Mouse (Mus musculus) intestine, embryonic 14.5 days (tissue): ENCODE results near the gene Sult2b1. TPM values are rescaled to one million over a fixed set of nuclear protein-coding genes. Genes with fewer than 3 reads are reported as not detected.

Experiments used
- ATAC-seq: fragments of 200-750 bp; cut with Nextera tagmentation; replicated peaks from 2 replicates; pipeline ENCODE4 v1.8.0; 2017; ENCODE audit warnings: low read depth, moderate number of reproducible peaks, moderate TSS enrichment, moderate library complexity; ENCODE audit not compliant: low FRiP score, low TSS enrichment
- DNase-seq: peaks from one replicate; pipeline ENCODE4 v3.0.0-alpha.2; 2018; ENCODE audit warnings: low spot score
- H3K27ac ChIP-seq: fragments of 300-500 bp; sonication (generic); 2 replicates; pipeline ENCODE4 v1.5.1; 2014; ENCODE audit warnings: low read depth, mild to moderate bottlenecking, control low read depth
- H3K27me3 ChIP-seq: fragments of 300-500 bp; sonication (generic); replicated peaks from 2 replicates; pipeline ENCODE4 v1.6.1; 2014; ENCODE audit warnings: low read length, control low read depth; ENCODE audit not compliant: control insufficient read depth, insufficient read depth
- H3K36me3 ChIP-seq: fragments of 300-500 bp; sonication (generic); 2 replicates; pipeline ENCODE4 v1.6.1; 2014; ENCODE audit warnings: low read length, control low read depth; ENCODE audit not compliant: control insufficient read depth, insufficient read depth
- H3K4me1 ChIP-seq: fragments of 300-500 bp; sonication (generic); replicated peaks from 2 replicates; pipeline ENCODE4 v1.6.1; 2014; ENCODE audit warnings: low read length, control low read depth, mixed read lengths; ENCODE audit not compliant: control insufficient read depth, insufficient read depth
- H3K4me2 ChIP-seq: fragments of 300-500 bp; sonication (generic); 2 replicates; pipeline ENCODE4 v1.6.1; 2014; ENCODE audit warnings: low read length
- H3K4me3 ChIP-seq: fragments of 300-500 bp; sonication (generic); 2 replicates; pipeline ENCODE4 v1.5.1; 2014; ENCODE audit warnings: low read depth, low read length, control low read depth, mixed read lengths
- H3K9ac ChIP-seq: fragments of 300-500 bp; sonication (generic); 2 replicates; pipeline ENCODE4 v1.6.1; 2014; ENCODE audit warnings: mild to moderate bottlenecking, low read length
- H3K9me3 ChIP-seq: fragments of 300-500 bp; sonication (generic); 2 replicates; pipeline ENCODE4 v1.6.1; 2016; ENCODE audit warnings: low read length, control low read depth; ENCODE audit not compliant: control insufficient read depth
- WGBS: fragments of 180-500 bp; shearing (Covaris S2); extraction: QIAGEN DNeasy Blood & Tissue Kit; methylation state at CpG from one replicate; pipeline ENCODE4 v1.1.7; 2014; 5-methylcytosine and 5-hydroxymethylcytosine counted together
- polyA plus RNA-seq: library from polyadenylated mRNA; unstranded; fragments of >200 nt; fragmentation: Nextera tagmentation; extraction: Ambion mirVana; gene quantifications from 2 replicates; pipeline ENCODE4 v1.2.1, GENCODE M21; 2014

Gene Sult2b1
- polyA plus RNA-seq, 1 experiment from 2014 or later, result 2.3 TPM

DNA sequence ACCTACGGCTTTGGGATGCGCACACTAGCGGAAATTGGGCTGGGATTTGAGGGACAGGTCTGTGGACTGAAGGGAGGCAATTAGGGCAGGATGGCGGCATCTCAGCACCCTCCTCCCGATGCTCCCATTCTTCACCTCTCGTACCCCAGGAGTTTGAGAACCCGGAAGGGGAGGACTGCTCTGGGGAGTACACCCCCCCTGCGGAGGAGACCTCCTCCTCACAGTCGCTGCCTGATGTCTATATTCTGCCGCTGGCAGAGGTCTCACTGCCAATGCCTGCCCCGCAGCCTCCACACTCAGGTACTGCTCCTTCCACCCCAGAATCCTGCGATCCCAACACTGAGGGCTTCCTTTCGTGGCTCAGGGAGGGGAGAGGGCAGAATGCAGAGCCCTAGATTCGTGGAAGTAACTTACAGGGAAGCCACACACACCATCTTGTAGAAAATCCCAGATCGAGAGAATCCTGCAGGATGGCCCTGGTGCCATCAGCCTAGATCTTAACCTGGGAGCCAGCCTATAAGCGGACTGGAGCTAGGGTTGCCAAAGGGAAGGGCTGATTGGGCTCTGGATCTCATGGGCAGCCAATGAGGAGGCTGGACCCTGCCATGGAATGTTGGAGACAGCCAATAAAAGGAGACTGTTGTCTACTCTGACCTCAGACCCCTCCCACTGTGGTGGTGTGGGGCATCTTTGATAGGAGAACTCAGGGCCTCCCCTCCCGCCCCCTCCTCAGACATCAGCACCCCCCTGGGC, 2.4 kb upstream of the Sult2b1 start:
- H3K27me3 ChIP-seq, result no peaks in the 10 kb centered on the region
- peaks cover 26% of the 10 kb centered on the region for H3K36me3 ChIP-seq
- DNase-seq (no peak), ATAC-seq (0 out of 2 replicates have a peak, but pooled peaks have one; percentile 24)
- H3K4me1 ChIP-seq, result peaks cover 16% of the 10 kb centered on the region; the same call in 1 of the 2 replicates
- no peaks in the 10 kb centered on the region for H3K9me3 ChIP-seq
- H3K27ac ChIP-seq, result 0 out of 2 replicates have a peak overlapping the region, but pooled peaks have one; percentile 5
- peak overlapping the region; percentile 48 for H3K4me3 ChIP-seq
- H3K9ac ChIP-seq, result no peak overlapping the region
- WGBS, result 13% methylated on average over 17 of the region's 17 CpGs
- peak overlapping the region; percentile 62 for H3K4me2 ChIP-seq

DNA sequence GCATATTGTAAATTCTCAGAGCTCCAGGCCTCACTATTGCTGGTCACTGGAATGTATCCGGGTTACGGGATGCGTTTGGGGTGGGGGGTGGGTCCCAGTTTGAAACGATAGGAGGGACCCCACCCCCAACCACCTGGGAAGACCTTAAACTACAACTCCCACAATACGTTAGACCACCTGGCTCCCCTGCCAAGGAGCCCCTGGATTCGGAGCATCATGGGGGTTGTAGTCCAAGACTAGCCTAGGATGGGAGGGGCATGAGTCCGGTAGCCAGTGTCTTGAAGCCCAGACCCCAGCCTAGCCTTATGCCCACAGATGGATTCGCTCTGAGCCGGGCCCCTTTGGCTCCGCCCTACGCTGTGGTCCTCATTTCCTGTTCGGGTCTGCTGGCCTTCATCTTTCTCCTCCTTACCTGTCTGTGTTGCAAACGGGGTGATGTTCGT, 1.7 kb upstream of the Sult2b1 start:
- Histone ChIP-seq H3K4me1 (peaks cover 16% of the 10 kb centered on the region; the same call in 1 of the 2 replicates), H3K36me3 (peaks cover 26% of the 10 kb centered on the region), H3K9ac (no peak overlapping the region), H3K9me3 (no peaks in the 10 kb centered on the region), H3K4me2 (peak overlapping the region; percentile 62), H3K4me3 (peak overlapping the region; percentile 48), H3K27me3 (0 out of 2 replicates have a peak, but pooled peaks cover 2% of the 10 kb centered on the region), H3K27ac (no peak overlapping the region)
- ATAC-seq (peak; percentile 58), DNase-seq (peak; percentile 77)
- under 1% methylated on average over 14 of the region's 14 CpGs for WGBS

DNA sequence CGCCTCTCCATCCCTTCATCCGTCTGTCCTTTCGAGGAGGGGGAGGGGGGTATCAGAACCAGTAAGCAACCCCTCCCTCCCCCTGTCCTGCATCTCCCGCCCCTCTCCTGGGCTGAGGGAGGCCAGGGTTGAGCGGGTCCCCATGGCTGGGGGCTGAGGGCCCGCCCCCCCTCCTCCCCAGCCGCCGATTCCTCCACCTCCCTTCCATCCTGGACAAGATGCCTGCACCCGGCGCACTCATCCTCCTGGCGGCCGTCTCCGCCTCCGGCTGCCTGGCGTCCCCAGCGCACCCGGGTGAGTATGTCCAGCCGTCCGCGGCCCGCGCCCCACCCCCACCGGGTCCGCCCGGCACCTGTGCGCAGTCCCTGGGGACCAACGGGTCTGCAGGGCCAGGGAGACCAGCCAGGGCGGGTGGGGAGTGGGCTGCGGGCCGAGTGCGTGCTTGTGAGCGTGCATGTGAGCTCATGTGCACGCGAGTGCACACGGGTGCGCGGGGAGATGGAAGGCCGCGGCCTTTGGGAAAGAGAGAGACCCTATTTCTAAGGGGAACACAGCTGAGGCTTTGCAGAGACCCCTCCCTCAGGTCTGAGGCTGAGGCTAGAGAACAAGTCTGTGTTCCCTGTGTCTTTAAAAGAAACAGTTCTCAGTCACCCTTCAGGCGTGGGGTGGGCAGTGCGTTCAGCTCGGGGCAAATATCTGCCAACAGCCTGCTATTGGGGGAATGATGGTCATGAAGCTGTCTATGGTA, 1.1 kb upstream of the Sult2b1 start:
- peaks cover 16% of the 10 kb centered on the region; the same call in 1 of the 2 replicates for H3K4me1 ChIP-seq
- peak overlapping the region; percentile 62 for H3K4me2 ChIP-seq
- peak; percentile 30 for ATAC-seq
- H3K36me3 ChIP-seq, result peaks cover 23% of the 10 kb centered on the region
- H3K27ac ChIP-seq, result no peak overlapping the region; the same call in 1 of the 2 replicates
- WGBS, result 0% methylated on average over 38 of the region's 42 CpGs
- H3K9me3 ChIP-seq, result no peaks in the 10 kb centered on the region
- 0 out of 2 replicates have a peak, but pooled peaks cover 3% of the 10 kb centered on the region for H3K27me3 ChIP-seq
- peak; percentile 74 for DNase-seq
- H3K9ac ChIP-seq, result peak overlapping the region; percentile 34
- peak overlapping the region; percentile 48 for H3K4me3 ChIP-seq

DNA sequence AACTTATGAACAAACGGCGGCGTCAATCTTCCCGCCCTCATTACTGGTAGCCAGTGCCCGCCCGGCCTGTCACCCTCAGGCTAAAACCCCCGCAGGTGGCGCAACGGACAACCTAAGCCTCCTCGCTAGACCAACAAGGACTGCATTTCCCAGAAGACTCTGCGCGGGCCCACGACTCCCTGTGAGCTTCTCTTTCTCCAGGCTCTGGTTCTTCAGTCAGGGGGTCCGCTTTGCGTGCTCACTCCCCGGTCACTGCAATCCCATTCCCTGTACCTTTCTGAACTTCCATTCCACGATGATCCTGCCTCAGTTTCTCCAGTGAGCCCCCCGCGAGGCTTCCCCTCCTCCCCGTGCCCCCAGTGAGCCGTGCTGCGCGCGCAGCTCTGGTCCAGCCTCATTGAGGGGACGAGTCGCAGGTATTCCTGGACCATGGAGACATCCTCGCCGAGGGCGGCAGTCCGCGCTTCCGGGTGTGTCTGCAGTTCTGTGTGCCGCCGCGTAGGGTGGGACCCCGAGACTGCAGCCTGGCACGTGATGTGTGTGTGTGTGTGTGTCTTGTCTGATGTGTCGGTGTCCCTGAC, 868 bp downstream of the Sult2b1 start, which contains the start of gene Lmtk3:
Gene Lmtk3 (plus strand): TSS at position 228 of the 581 bp plus-strand sequence.
- Histone ChIP-seq H3K36me3 (peaks cover 10% of the 10 kb centered on the region), H3K9me3 (no peaks in the 10 kb centered on the region), H3K4me2 (peak within 1 kb of the TSS; percentile 76), H3K27me3 (peaks cover 6% of the 10 kb centered on the region; the same call in 1 of the 2 replicates), H3K9ac (peak within 1 kb of the TSS; percentile 51), H3K4me1 (peaks cover 16% of the 10 kb centered on the region; the same call in 1 of the 2 replicates), H3K27ac (no peak within 1 kb of the TSS), H3K4me3 (peak within 1 kb of the TSS; percentile 59)
- WGBS, result under 1% methylated on average over 38 of the region's 38 CpGs
- ATAC-seq (peak; percentile 41), DNase-seq (peak; percentile 89)

DNA sequence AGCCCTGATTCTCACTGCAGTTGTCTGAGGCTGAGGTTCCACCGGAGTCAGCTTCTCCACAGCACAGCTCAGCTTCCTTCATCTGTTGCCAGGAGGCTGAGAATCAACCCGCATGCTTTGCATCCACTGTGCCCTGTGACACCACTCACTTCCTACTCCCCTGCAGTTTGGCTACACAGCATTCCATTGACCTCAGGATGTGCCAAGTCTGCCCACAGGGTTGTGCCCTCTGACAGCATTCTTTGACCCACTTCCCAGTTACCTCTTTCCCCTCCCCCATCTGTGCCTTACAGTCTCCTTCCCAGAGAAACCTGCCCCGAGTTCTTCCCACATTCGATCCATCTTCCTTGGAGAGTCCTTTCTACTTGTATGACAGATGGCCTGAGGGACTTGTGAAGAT, 2.2 kb downstream of the Sult2b1 start:
- H3K9ac ChIP-seq, result no peak overlapping the region
- 74% methylated on average over 4 of the region's 4 CpGs for WGBS
- H3K4me3 ChIP-seq, result no peak overlapping the region
- no peaks in the 10 kb centered on the region for H3K36me3 ChIP-seq
- no peak overlapping the region for H3K4me2 ChIP-seq
- peaks cover 16% of the 10 kb centered on the region; the same call in 1 of the 2 replicates for H3K4me1 ChIP-seq
- no peak for DNase-seq
- no peak overlapping the region for H3K27ac ChIP-seq
- ATAC-seq, result no peak
- peaks cover 6% of the 10 kb centered on the region; the same call in 1 of the 2 replicates for H3K27me3 ChIP-seq
- H3K9me3 ChIP-seq, result no peaks in the 10 kb centered on the region

DNA sequence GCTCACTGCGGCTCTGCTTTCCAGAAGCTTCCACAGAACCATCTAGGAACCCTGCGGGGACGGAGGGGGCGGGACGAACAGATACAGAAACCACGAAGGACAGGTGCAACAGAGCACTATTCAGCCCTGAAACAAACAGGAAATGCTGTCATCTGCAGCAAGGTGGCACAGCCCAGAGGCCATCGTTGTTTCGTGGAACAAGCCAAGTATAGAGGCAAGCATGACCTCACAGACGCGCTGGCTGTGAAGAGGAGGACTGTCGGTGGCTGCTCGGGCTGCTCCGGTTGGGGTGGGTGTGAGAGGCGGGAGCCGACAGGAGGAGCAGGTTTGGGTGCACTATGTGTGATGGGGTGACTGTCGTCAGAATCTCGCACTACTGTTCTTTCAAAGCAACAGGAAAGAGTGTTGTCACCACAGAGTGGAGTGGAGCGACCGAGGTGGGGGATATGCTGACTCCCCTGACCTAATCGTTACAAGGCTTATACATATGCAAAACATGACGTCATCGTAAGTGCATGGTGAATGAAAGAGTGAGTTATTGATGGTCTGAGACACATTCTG, 5.3 kb downstream of the Sult2b1 start:
- Histone ChIP-seq H3K4me3 (no peak overlapping the region), H3K27ac (no peak overlapping the region), H3K4me2 (peak overlapping the region; percentile 34), H3K27me3 (peaks cover 6% of the 10 kb centered on the region; the same call in 1 of the 2 replicates), H3K9me3 (no peaks in the 10 kb centered on the region), H3K4me1 (peaks cover 4% of the 10 kb centered on the region; the same call in 1 of the 2 replicates), H3K36me3 (no peaks in the 10 kb centered on the region), H3K9ac (no peak overlapping the region)
- DNase-seq (peak; percentile 61), ATAC-seq (no peak)
- 23% methylated on average over 22 of the region's 22 CpGs for WGBS

DNA sequence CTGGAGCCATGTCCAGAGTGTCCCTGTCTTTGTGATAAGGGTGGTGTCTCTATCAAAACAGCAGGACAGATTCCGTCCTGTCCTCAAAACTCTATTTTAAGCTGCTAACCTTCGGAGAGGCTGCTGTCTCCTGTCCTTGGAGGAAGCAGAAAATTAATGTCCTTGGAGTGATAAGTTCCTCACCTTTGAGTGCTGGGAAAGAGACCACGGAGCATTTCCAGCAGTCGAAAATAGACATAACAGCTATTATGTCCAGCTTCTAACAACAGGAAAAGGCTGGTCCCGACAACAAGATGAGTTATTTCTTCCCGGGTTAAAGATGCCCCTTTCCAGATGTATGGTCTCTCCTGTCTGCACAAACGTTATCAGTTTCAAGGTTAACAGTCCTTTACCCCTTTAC, 9.2 kb downstream of the Sult2b1 start:
- Histone ChIP-seq H3K27ac (no peak overlapping the region), H3K36me3 (no peaks in the 10 kb centered on the region), H3K9me3 (no peaks in the 10 kb centered on the region), H3K4me1 (no peaks in the 10 kb centered on the region), H3K27me3 (peaks cover 3% of the 10 kb centered on the region; the same call in 1 of the 2 replicates), H3K9ac (no peak overlapping the region), H3K4me3 (no peak overlapping the region), H3K4me2 (no peak overlapping the region)
- 73% methylated on average over 7 of the region's 7 CpGs for WGBS
- ATAC-seq, result no peak
- no peak for DNase-seq

DNA sequence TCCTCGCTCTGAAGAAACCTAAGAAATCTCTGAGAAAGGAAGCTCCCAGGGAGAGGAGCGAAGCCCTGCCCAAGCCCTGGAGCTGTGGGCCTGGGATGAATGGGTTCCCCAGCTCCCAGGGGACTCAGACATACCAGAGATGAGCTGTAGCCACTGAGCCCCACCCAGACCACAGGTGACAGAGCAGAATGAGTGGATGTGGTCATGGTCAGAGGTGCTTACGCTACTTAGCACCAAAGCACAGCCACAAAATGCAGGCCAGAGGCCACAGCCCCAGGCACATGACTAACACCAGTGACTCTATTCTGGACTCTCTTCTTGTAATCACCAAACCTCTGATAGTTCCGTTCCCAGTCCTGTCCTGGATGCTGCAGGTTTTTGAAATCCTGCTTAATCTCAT, 13.4 kb downstream of the Sult2b1 start:
- H3K36me3 ChIP-seq, result no peaks in the 10 kb centered on the region
- H3K4me1 ChIP-seq, result no peaks in the 10 kb centered on the region
- H3K27ac ChIP-seq, result no peak overlapping the region
- no peaks in the 10 kb centered on the region for H3K27me3 ChIP-seq
- no peak overlapping the region for H3K4me3 ChIP-seq
- H3K9me3 ChIP-seq, result 0 out of 2 replicates have a peak, but pooled peaks cover 2% of the 10 kb centered on the region
- DNase-seq (no peak), ATAC-seq (no peak)
- no peak overlapping the region for H3K9ac ChIP-seq
- H3K4me2 ChIP-seq, result no peak overlapping the region
- WGBS, result 64% methylated on average over 4 of the region's 4 CpGs
